ENCODE assay signal across 7 mouse cellular contexts in genomic region chr5:149635556-149635955, GRCm38 (mm10). TPM values are rescaled to one million over a fixed set of nuclear protein-coding genes. Genes with fewer than 3 reads are reported as not detected.
DNase-seq lines count a peak whose midpoint lies in the region; ATAC-seq and TF ChIP-seq lines count a peak whose summit lies in the region.

No protein-coding gene starts in this region.

- DNase-seq in lung, adult 2 months: no peak
- DNase-seq in lung, postnatal 4 days: no peak
- peak; percentile 47 for DNase-seq in brain, adult 2 months (ENCODE audit: low read depth, low spot score)
- no peak for DNase-seq in liver, embryonic 11.5 days (ENCODE audit: low spot score)
- peak; percentile 46 for DNase-seq in retina, embryonic 14.5 days (ENCODE audit: low spot score)
- DNase-seq in right cerebral cortex, postnatal 10 days (ENCODE audit: low spot score in 2 of 2): no peak

- 0 out of 2 replicates have a peak, but pooled peaks have one; percentile 13 for TF ChIP-seq POLR2A in lung, adult 2 months (IDR thresholded peaks at IDR 0.05; ENCODE audit: borderline replicate concordance, extremely low read depth, low read depth, low read length)

- no peak for ATAC-seq in heart, embryonic 14.5 days (ENCODE audit: insufficient number of reproducible peaks, insufficient read depth, low FRiP score, low read depth)
- ATAC-seq in liver, embryonic 11.5 days (replicated peaks; ENCODE audit: low FRiP score): no peak; the same call in 1 of the 2 replicates

- H3K36me3 ChIP-seq in heart, embryonic 14.5 days (ENCODE audit: control insufficient read depth, insufficient read depth, low read length): peaks cover 26% of the 10 kb centered on the region
- H3K36me3 ChIP-seq in liver, embryonic 11.5 days (ENCODE audit: control insufficient read depth, insufficient read depth, low read length): peaks cover 18% of the 10 kb centered on the region

- H3K27ac ChIP-seq in heart, embryonic 14.5 days (replicated peaks in 1 of 2; ENCODE audit: control insufficient read depth in 1 of 2, insufficient read depth in 1 of 2, low read depth in 2 of 2, low read length in 2 of 2): peak overlapping the region; percentile 8 to 77
- H3K27ac ChIP-seq in liver, embryonic 11.5 days (ENCODE audit: low read depth, low read length): peak overlapping the region; percentile 83

- H3K9me3 ChIP-seq in heart, embryonic 14.5 days (ENCODE audit: control insufficient read depth, low read length): no peaks in the 10 kb centered on the region
- H3K9me3 ChIP-seq in liver, embryonic 11.5 days (ENCODE audit: control insufficient read depth, low read length): no peaks in the 10 kb centered on the region

- under 1% methylated on average over 24 of the region's 24 CpGs for WGBS in lung, adult 2 months
- under 1% methylated on average over 23 of the region's 24 CpGs for WGBS in heart, embryonic 14.5 days
- WGBS in liver, embryonic 11.5 days: under 1% methylated on average over 24 of the region's 24 CpGs

- H3K27me3 ChIP-seq in heart, embryonic 14.5 days (ENCODE audit: control insufficient read depth, insufficient read depth, low read length): no peaks in the 10 kb centered on the region
- no peaks in the 10 kb centered on the region for H3K27me3 ChIP-seq in liver, embryonic 11.5 days (replicated peaks; ENCODE audit: control insufficient read depth, insufficient read depth, low read length)

- peak overlapping the region; percentile 83 for H3K4me3 ChIP-seq in lung, adult 2 months (replicated peaks; ENCODE audit: extremely low read depth, low read depth, low read length)
- H3K4me3 ChIP-seq in heart, embryonic 14.5 days (ENCODE audit: control insufficient read depth in 1 of 2, insufficient read depth in 1 of 2, low read depth in 1 of 2, low read length in 2 of 2): peak overlapping the region; percentile 70 to 78
- peak overlapping the region; percentile 75 for H3K4me3 ChIP-seq in liver, embryonic 11.5 days (ENCODE audit: low read depth, low read length)

- peaks cover 3% of the 10 kb centered on the region; the same call in 1 of the 2 replicates for H3K4me1 ChIP-seq in lung, adult 2 months (ENCODE audit: control insufficient read depth, insufficient read depth, low read length)
- peaks cover 2 to 15% of the 10 kb centered on the region in 2 experiments; a peak in 3 of 4 replicates for H3K4me1 ChIP-seq in heart, embryonic 14.5 days (ENCODE audit: control insufficient read depth in 2 of 2, insufficient read depth in 2 of 2, low read length in 2 of 2)
- H3K4me1 ChIP-seq in liver, embryonic 11.5 days (replicated peaks; ENCODE audit: control insufficient read depth, insufficient read depth, low read length): peaks cover 7% of the 10 kb centered on the region; the same call in 1 of the 2 replicates

- H3K4me2 ChIP-seq in heart, embryonic 14.5 days (ENCODE audit: low read length): peak overlapping the region; percentile 84
- H3K4me2 ChIP-seq in liver, embryonic 11.5 days: peak overlapping the region; percentile 72

- peak overlapping the region; percentile 76 for H3K9ac ChIP-seq in heart, embryonic 14.5 days (ENCODE audit: low read length)
- H3K9ac ChIP-seq in liver, embryonic 11.5 days (ENCODE audit: low read depth, low read length): peak overlapping the region; percentile 85

- TF ChIP-seq CTCF in lung, adult 2 months (IDR thresholded peaks at IDR 0.05; ENCODE audit: insufficient read depth, low read length): no peak

RNA-seq across cellular contexts. Expression of gene Hsph1, which starts 0.6 kb away (rescaled TPM):
- polyA plus RNA-seq in lung, adult 2 months (2012; rRNA removed): 7.3 and 7.7 TPM in 2 replicates
- 22.1 and 23.5 TPM in 2 replicates for polyA plus RNA-seq in heart, embryonic 14.5 days (2014; fragmentation: Nextera tagmentation; extraction: Ambion mirVana)
- polyA plus RNA-seq in liver, embryonic 11.5 days (2014; fragmentation: Nextera tagmentation; extraction: Ambion mirVana): 116 and 119 TPM in 2 replicates

RNA-seq across cellular contexts. Expression of gene B3glct, which starts 42.5 kb away (rescaled TPM):
- 3.9 and 5.1 TPM in 2 replicates for polyA plus RNA-seq in lung, adult 2 months (2012; rRNA removed)
- polyA plus RNA-seq in heart, embryonic 14.5 days (2014; fragmentation: Nextera tagmentation; extraction: Ambion mirVana): 9.7 and 10.8 TPM in 2 replicates
- 13.2 and 13.4 TPM in 2 replicates for polyA plus RNA-seq in liver, embryonic 11.5 days (2014; fragmentation: Nextera tagmentation; extraction: Ambion mirVana)

Comparison
In these comparisons a context has a peak if more than half of its experiments do, and no peak if none do; other contexts are left out.
1. DNase-seq: peak in brain, adult 2 months (single experiment) and retina, embryonic 14.5 days (single experiment); none in lung, adult 2 months (single experiment), lung, postnatal 4 days (0 of 2), liver, embryonic 11.5 days (single experiment) and right cerebral cortex, postnatal 10 days (0 of 2).
2. Peak in every context shown above with its lines, with median percentiles within 50 percentile points of each other: H3K4me3 ChIP-seq.